Mouse (Mus musculus): Measurements from ENCODE around the gene Trpv5.

DNA sequence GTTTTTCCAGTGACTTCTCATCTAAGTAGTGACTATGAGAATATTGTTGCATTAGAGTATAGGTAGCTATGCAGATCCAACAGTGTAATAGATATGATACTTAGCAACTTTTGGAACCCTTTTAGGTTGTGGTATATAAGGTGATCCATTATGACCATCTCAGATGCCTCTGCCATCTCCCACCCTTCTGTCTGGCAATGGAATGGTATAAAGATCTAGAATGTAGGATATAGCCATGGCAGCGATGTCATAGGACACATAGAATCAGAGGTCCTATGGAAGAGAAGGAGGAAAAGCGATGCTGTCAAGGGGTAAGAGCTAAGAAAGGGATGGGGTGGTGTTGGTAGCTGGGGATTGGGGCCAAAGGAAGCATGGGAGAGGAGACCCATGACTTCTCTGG, 3.6 kb upstream of the Trpv5 start, which contains the start of gene Llcfc1:
- TF ChIP-seq CTCF (IDR thresholded peaks at IDR 0.05; ENCODE audit: low read depth) (no peak), EP300 (IDR thresholded peaks at IDR 0.05; ENCODE audit: low read depth) (no peak)

Measured in heart, postnatal 0 days (tissue).